Mouse (Mus musculus) kidney, adult 2 months (tissue): ENCODE measurements around the gene Tmem79.
"Not testable (repeated sequence)": the region's sequence is repeated elsewhere in the genome, so short reads cannot be mapped to it uniquely, and the experiment has no call there.

Experiments
- CTCF ChIP-seq: fragments of 200-500 bp; conservative IDR thresholded peaks from 2 replicates; pipeline ENCODE4 v1.5.1; 2011; ENCODE audit warnings: low read depth, mild to moderate bottlenecking, control low read depth, low read length, moderate library complexity, mixed read lengths; ENCODE audit not compliant: insufficient read depth, insufficient read length
- POLR2A ChIP-seq: fragments of 200-500 bp; IDR thresholded peaks from one replicate; pipeline ENCODE4 v1.6.1; 2011; ENCODE audit warnings: low read depth, low read length, control low read depth

GRCm38 (mm10) chr3:88288133-88288713 is 47.7 kb downstream of the Tmem79 start:
- TF ChIP-seq CTCF, POLR2A: not testable (repeated sequence)
